Mouse (Mus musculus): ENCODE data around the gene Cdip1.
"Not testable (repeated sequence)": the region's sequence is repeated elsewhere in the genome, so short reads cannot be mapped to it uniquely, and the experiment has no call there.

Cdip1 gene

DNA sequence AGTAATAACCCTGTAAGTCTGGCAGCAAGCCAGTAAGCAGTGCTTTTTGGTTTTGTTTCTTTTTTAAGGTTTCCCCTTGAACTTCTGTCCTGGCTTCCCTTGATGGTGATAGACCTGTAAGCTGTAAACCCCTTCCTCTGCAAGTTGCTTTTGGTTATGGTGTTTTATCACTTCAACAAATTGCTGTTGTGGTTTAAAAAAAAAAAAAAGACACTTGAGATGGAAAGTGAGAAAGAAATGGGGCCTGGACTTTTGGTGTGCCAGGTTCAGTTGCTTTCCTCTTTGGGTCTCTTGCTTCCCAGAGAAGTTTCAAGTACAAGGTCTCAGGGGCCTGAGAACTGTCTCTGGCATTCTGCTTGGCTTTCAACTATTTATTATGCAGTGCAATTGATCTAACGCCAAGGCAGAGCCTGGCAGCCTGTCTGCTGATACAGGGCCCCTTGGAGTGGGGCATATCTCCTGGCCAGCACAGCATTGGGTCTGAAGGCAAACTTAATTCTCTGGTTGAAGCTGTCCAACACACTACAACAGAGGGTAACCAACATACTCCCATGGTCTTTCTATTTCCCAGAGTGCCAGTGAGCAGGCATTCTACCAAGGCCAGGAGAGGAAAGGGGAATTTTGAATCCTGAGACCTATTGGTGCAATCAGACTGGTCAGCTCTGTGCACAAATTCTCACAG, 16.7 kb downstream of the Cdip1 start:
- DNase-seq (ENCODE audit: low read depth) = peak; percentile 55

GRCm38 (mm10) chr16:4768719-4769118, 21.4 kb downstream of the Cdip1 start:
- DNase-seq (ENCODE audit: low read depth) = no peak

DNA sequence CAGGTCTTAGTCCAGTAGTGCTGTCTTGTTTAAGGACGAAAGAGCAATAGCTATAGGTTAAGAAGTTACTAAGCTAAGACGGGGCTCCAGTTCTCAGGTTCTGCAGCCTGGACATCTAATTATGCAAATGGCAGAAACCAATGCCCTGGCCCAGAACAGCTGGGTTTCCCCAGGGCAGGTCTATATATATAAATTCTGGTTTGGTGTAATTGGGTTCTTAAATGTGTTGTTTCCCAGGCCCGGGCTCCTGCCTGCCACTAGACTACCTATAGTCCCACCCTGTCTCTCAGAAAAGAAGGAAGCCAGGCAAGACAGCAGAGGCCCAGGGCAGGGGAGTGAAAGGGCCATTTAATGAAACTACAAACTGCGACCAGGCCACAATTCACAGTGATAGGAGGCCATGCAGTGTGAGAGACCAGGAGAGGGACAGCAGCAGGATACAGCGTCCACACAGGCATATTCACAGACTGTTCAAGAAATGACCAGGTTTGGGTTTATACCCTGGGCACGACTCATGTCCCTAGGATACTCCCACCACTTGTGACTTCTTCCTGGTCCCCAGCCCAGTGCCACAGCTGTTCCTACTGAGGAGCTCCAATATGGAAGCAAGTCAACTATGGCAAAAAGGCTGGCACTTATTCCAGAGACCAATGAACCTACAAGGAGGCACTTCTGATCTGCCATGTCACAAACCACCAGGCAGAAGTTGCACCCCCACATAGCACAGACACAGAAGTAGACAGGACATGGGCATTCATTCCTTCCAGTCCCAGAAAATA, 22.9 kb downstream of the Cdip1 start:
- no peak for DNase-seq (ENCODE audit: low read depth)

- no peak for DNase-seq (ENCODE audit: low read depth)
Observed at GRCm38 (mm10) chr16:4765852-4766251, 24.2 kb downstream of the Cdip1 start.

DNA sequence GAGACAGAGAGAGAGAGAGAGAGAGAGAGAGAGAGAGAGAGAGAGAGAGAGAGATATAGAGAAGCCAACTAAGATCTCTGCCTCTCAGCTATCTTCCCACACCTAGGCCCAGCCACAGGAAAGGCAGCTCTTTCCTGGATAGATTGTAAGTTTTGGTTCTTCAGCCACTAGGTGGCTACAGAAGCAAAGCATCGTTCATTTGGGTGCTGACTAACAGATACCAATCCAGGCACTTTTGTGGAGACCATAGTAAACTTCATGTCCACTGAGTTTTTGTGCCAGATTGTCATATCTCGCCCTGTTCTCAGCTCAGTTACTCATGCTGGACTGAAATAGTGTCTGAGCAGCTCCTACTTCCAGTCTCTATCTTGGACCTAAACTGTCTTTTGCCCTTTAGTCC, 26.8 kb downstream of the Cdip1 start:
- DNase-seq (ENCODE audit: low read depth) = peak; percentile 28

GRCm38 (mm10) chr16:4762437-4762836, 27.7 kb downstream of the Cdip1 start:
- DNase-seq (ENCODE audit: low read depth) = no peak

- not testable (repeated sequence) for DNase-seq (ENCODE audit: low read depth)
Observed at GRCm38 (mm10) chr16:4756660-4757335, 33.3 kb downstream of the Cdip1 start.

GRCm38 (mm10) chr16:4754045-4754444, 36.0 kb downstream of the Cdip1 start:
- no peak for DNase-seq (ENCODE audit: low read depth)

- DNase-seq (ENCODE audit: low read depth) = no peak
Observed at GRCm38 (mm10) chr16:4752155-4752554, 37.9 kb downstream of the Cdip1 start.

DNA sequence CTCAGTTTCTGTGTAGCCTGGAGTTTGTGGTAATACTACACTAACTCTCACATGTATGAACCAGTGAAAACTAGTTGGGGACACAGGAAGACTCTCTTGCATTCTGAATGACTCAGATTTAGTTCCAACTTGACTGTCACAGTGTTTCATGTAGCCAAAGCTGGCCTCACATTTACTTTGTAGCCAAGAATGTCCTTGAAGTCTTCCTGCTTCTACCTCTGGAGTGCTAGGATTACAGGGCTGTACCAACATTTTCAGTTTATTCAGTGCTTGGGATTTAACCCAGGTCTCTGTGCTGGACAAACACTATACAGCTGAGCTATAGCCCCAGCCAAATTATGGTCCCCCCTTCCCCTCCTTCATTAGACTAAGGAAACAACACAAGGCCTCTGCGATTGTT, 47.9 kb downstream of the Cdip1 start:
- no peak for DNase-seq (ENCODE audit: low read depth)

DNA sequence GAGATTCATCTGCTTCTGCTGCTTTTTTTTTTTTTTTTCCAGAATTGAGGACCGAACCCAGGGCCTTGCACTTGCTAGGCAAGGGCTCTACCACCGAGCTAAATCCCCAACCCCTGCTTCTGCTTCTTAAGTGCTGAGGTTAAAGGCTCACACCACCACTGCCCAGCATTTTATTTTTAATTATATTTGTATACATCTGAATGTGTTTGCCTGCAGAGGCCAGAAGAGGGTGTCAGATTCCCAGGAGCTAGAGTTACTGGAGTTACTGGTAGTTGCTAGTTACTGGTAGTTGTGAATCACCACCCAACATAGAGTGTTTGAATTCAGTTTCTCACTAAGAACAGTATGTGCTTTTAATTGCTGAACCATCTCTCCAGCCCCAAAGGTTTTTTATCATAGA, 50.1 kb downstream of the Cdip1 start:
- DNase-seq (ENCODE audit: low read depth) = no peak

- DNase-seq (ENCODE audit: low read depth) = no peak
Observed at GRCm38 (mm10) chr16:4736262-4736661, 53.8 kb downstream of the Cdip1 start.

DNA sequence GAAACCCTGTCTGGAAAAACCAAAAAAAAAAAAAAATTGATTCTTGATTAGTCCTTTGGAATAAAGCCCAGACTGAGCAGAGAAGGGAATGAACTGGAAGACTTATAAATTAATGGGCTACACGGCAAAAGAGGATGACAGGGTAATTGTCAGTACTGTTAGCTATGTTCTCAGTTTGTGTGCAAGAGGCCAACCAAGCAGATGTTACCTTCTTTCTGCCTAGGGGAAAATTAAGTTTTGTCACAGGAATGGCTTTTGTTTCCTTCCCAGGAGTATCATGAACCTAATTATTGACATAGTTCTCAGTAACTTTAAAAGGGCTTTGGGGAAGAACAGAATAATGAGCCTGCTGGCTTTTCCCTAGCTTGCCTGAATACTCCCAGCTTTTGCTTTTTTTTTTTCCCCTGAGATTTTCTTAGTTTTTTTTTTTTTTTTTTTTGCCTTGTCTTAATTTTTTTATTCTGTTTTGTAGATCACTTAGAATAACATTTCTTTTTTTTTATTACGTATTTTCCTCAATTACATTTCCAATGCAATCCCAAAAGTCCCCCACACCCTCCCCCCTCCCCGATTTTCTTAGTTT, 59.2 kb downstream of the Cdip1 start:
- no peak for DNase-seq (ENCODE audit: low read depth)

DNA sequence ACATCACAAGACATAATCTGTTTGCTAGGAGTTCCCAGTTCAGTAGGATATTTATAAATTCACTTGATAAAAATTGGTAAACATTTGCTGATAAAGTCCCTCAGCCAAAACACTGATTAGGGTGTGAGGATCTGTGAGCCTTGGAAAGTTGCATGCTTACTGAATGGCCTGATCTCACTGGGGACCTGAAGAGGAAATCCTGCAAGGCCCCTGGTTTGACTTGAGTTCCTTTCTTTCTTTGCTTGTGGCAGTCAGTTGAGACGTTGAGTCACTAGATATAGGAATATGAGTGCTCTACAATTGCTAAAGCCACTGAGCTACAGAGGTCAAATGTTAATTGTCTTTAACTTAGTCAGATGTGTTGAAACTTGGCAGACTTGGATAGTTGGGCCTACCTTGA, 62.1 kb downstream of the Cdip1 start:
- no peak for DNase-seq (ENCODE audit: low read depth)

- no peak for DNase-seq (ENCODE audit: low read depth)
Observed at GRCm38 (mm10) chr16:4727526-4727925, 62.6 kb downstream of the Cdip1 start.

- no peak for DNase-seq (ENCODE audit: low read depth)
Observed at GRCm38 (mm10) chr16:4726528-4727128, 63.5 kb downstream of the Cdip1 start.

DNA sequence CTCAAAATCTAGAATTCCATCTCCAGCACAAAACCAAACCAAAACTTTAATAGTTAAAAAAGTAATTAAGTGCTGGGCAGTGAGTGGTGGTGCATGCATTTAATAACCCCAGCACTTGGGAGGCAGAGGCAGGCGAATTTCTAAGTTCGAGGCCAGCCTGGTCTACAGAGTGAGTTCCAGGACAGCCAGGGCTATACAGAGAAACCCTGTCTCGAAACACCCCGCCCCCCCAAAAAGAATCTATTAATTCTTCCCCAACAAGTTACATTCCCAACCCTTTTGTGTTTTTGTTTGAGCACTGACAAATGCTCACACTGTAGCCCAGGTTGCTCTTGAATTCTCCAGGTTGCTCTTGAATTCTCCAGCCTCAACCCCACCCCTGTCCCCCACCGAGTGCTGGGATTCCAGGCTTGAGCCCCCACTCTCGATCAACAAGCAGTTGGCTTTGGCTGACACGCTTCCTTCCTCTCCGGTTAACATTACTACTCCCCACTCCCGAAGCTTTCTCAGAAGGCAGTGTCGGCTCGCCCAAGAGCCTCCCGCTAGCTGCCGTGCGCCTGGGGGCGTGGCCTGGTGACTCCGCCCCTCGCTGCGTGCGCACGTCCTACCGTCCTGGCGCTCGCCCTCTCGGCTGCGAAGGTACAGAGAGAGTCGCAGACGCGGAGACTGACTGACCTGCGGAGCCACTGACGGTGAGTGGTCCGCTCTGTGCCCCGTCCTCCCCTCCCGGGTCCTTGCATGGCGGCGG, 64.1 kb downstream of the Cdip1 start, which contains the start of gene Hmox2:
Gene Hmox2, plus strand, starts transcription at position 582 of the 748 bp plus-strand sequence.
- peak; percentile 73 for DNase-seq (ENCODE audit: low read depth)

DNA sequence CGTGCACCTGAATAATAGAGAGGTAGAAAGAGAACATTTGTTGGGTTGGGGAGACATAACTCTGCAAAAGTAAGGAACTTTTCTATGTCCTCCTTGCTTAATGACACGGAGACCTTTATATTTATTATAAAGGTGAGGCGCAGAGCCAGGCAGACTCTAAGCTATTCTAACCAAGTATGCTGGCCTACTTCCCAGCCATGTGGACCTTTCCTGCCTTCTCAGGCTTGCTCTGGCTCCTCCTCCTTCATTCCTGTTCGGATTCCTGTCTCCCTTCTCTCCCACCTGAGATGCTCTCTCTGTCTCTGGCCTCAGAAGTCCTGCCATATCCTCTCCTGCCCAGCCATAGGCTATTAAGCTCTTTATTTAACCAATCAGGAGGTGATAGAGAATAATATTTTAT, 64.8 kb downstream of the Cdip1 start:
- DNase-seq (ENCODE audit: low read depth) = no peak

- no peak for DNase-seq (ENCODE audit: low read depth)
Observed at GRCm38 (mm10) chr16:4722915-4723209, 67.2 kb downstream of the Cdip1 start.

DNA sequence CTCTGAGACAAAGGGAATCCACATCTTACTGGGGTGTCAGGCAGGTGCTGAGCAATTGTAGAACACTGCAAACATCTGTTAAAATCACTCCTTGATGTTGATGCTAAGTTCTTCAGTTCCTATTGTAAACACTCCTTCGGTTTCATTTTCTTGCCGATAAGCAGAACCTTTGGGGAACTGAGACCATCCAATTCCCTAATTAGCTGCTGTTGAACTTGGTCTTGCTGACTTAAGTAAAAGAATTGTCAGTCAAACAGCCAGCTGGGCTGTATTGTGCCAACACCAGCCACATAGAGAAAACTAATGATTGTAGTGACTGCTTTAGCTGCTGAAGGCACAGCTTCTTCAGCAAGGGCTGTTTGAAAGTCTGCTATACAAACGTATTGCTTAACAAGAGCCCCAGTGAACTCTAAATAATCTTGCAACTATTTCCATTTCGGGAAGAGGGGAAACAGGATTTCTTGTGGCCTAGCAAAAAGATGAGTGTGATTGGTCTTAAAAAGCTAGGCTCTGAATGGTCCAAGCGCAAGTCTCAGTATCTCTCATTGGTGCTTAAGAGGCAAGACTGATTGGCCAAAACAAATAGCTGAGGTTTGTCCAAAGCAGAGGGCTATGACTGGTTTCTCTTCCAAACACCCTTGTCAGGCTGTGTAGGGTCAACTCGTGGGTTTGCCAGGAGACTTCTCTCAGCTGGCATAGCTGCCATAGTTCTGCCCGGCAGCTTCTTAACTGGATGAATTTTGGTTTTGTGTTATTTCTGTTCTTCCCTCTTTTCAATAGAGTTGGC, 67.8 kb downstream of the Cdip1 start:
- DNase-seq (ENCODE audit: low read depth) = no peak

Data from fibroblast of lung, adult 2 months (primary cell).